Mouse (Mus musculus): ENCODE measurements around the gene Dusp3. TPM values are rescaled to one million over a fixed set of nuclear protein-coding genes. Genes with fewer than 3 reads are reported as not detected.
A peak's percentile ranks its signal among the peaks of the same experiment; 100 is the strongest.

Dusp3 gene
- total RNA-seq, 1 experiment, result 14.8 TPM

DNA sequence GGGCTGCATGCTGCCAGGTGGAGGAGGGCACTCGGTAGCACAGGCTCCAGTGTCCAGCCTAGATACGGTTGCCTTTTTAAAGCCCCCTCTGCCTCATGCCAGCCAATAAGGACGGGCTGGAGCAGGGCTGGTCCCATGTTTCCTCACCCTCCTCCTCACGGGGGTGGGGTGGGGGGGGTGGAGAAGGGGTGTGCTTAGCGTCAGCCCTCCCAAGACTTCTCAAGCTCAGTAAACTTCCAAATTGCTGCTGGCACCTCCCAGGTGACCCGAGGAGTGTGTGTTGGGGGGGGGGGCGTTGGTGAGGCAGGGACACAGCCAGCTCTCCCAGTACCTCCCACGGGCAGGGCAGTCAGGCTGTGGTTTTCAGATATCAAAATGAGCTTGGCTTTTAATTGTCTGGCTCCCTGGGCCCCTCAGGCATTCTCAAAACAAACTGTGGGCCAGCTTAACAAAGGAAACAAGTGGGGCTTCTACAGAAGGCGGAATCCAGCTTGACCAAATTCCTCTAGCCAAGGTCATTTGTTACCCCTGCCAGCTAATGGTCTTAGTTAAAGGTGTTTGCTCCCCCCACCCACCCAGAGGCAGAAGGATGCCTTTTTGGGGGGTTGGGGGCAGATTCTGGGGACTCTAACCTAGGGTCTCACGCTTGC is 19.7 kb downstream of the Dusp3 start, which contains the start of gene Sost:
Gene Sost (minus strand): TSS at position 51 of the 650 bp plus-strand sequence.
- in situ Hi-C loops (cut with MboI; ENCODE audit: low sequenced_read_pairs in 2 of 2, unreplicated experiment in 2 of 2), result loop anchor here in 1 of 2 experiments (5.0 kb wide), 1 partner anchor 45 kb away; no protein-coding TSS in a partner anchor
- H3K4me3 ChIP-seq (ENCODE audit: insufficient read depth in 1 of 2, low read depth in 1 of 2, low read length in 2 of 2, poor library complexity in 1 of 2, severe bottlenecking in 1 of 2), result no peak within 1 kb of the TSS
- DNase-seq (ENCODE audit: low read depth, low spot score), result no peak
- no peak within 1 kb of the TSS for H3K27ac ChIP-seq (ENCODE audit: insufficient read depth, low read depth, low read length, poor library complexity, severe bottlenecking)
- no peaks in the 10 kb centered on the region for H3K9me3 ChIP-seq (ENCODE audit: control insufficient read depth, insufficient read depth, low read depth, low read length)
- H3K36me3 ChIP-seq (ENCODE audit: control insufficient read depth, insufficient read depth, low read length, poor library complexity, severe bottlenecking), result no peaks in the 10 kb centered on the region
- H3K4me1 ChIP-seq (ENCODE audit: control insufficient read depth in 2 of 2, insufficient read depth in 2 of 2, low read length in 2 of 2, poor library complexity in 1 of 2), result peaks cover 0 to 18% of the 10 kb centered on the region in 2 experiments; a peak in 2 of 4 replicates
- no peak within 1 kb of the TSS for H3K9ac ChIP-seq (ENCODE audit: insufficient read depth, low read depth, low read length, poor library complexity, severe bottlenecking)
- TF ChIP-seq ZC3H11A (IDR thresholded peaks at IDR 0.05; ENCODE audit: borderline replicate concordance, low read depth, low read length), result no peak
- no peak for TF ChIP-seq ZNF384 (IDR thresholded peaks at IDR 0.05; ENCODE audit: low read depth, low read length)
- TF ChIP-seq HCFC1 (IDR thresholded peaks at IDR 0.05; ENCODE audit: borderline replicate concordance, insufficient read depth, low read length), result no peak
- no peak for TF ChIP-seq CHD2 (IDR thresholded peaks at IDR 0.05; ENCODE audit: low read depth, low read length)
- TF ChIP-seq MAFK (IDR thresholded peaks at IDR 0.05; ENCODE audit: insufficient read depth, low read depth, low read length), result no peak

DNA sequence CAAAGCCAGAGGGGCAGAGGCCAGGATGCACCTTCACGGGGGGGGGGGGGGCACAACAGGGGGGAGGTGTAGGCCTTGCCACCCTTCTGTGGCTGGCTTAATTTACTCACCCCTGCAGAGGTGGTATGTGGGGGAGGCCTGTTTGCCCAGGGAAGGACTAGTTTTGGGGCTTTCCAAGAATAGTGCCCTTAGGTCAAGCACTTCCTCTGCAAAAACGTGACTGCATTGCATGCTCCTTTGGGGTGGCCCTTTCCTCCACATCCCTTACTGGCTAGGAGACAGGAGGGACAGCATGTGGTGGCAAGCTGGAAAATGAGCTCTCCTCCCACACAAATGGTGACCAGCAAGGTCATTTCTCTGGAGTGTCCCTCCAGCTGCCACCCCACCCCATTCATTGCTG is 21.3 kb downstream of the Dusp3 start:
- Histone ChIP-seq H3K4me3 (ENCODE audit: insufficient read depth in 1 of 2, low read depth in 1 of 2, low read length in 2 of 2, poor library complexity in 1 of 2, severe bottlenecking in 1 of 2) (no peak overlapping the region), H3K9me3 (ENCODE audit: control insufficient read depth, insufficient read depth, low read depth, low read length) (no peaks in the 10 kb centered on the region), H3K9ac (ENCODE audit: insufficient read depth, low read depth, low read length, poor library complexity, severe bottlenecking) (no peak overlapping the region), H3K27ac (ENCODE audit: insufficient read depth, low read depth, low read length, poor library complexity, severe bottlenecking) (no peak overlapping the region), H3K36me3 (ENCODE audit: control insufficient read depth, insufficient read depth, low read length, poor library complexity, severe bottlenecking) (no peaks in the 10 kb centered on the region), H3K4me1 (ENCODE audit: control insufficient read depth in 2 of 2, insufficient read depth in 2 of 2, low read length in 2 of 2, poor library complexity in 1 of 2) (peaks cover 0 to 18% of the 10 kb centered on the region in 2 experiments; a peak in 2 of 4 replicates)
- in situ Hi-C loops (cut with MboI; ENCODE audit: low sequenced_read_pairs in 2 of 2, unreplicated experiment in 2 of 2), result loop anchor here in 1 of 2 experiments (5.0 kb wide), 1 partner anchor 43 kb away; no protein-coding TSS in a partner anchor
- DNase-seq (ENCODE audit: low read depth, low spot score), result no peak
- TF ChIP-seq ZC3H11A (IDR thresholded peaks at IDR 0.05; ENCODE audit: borderline replicate concordance, low read depth, low read length) (no peak), HCFC1 (IDR thresholded peaks at IDR 0.05; ENCODE audit: borderline replicate concordance, insufficient read depth, low read length) (no peak), ZNF384 (IDR thresholded peaks at IDR 0.05; ENCODE audit: low read depth, low read length) (no peak), CHD2 (IDR thresholded peaks at IDR 0.05; ENCODE audit: low read depth, low read length) (no peak), MAFK (IDR thresholded peaks at IDR 0.05; ENCODE audit: insufficient read depth, low read depth, low read length) (no peak)

DNA sequence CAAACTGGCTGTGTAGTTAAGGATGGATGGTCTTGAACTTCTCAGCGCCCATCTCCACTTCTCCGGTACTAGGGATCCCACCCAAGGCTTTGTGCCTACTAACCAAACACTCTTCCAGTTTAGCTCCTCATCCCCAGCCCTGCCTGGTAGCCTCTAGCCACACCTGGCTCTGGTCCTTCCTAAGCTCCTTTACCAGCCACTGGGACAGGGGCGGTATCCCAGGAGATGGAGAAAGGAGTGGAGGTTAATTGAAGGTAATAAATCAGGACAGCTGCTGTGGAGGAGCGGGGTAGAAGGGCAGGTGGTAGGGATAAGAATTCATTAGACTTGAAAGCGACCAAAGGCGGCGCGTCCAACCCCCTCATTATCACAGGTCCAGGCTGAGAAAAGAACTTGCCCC is 22.2 kb downstream of the Dusp3 start:
- H3K9me3 ChIP-seq (ENCODE audit: control insufficient read depth, insufficient read depth, low read depth, low read length), result no peaks in the 10 kb centered on the region
- in situ Hi-C loops (cut with MboI; ENCODE audit: low sequenced_read_pairs in 2 of 2, unreplicated experiment in 2 of 2), result loop anchor here in 1 of 2 experiments (5.0 kb wide), 1 partner anchor 42 kb away; no protein-coding TSS in a partner anchor
- H3K4me3 ChIP-seq (ENCODE audit: insufficient read depth in 1 of 2, low read depth in 1 of 2, low read length in 2 of 2, poor library complexity in 1 of 2, severe bottlenecking in 1 of 2), result peak overlapping the region in 1 of 2 experiments; percentile 25; a peak in 1 of 4 replicates
- H3K4me1 ChIP-seq (ENCODE audit: control insufficient read depth in 2 of 2, insufficient read depth in 2 of 2, low read length in 2 of 2, poor library complexity in 1 of 2), result peaks cover 0 to 18% of the 10 kb centered on the region in 2 experiments; a peak in 2 of 4 replicates
- no peaks in the 10 kb centered on the region for H3K36me3 ChIP-seq (ENCODE audit: control insufficient read depth, insufficient read depth, low read length, poor library complexity, severe bottlenecking)
- TF ChIP-seq CHD2 (IDR thresholded peaks at IDR 0.05; ENCODE audit: low read depth, low read length), result no peak
- TF ChIP-seq HCFC1 (IDR thresholded peaks at IDR 0.05; ENCODE audit: borderline replicate concordance, insufficient read depth, low read length), result no peak
- TF ChIP-seq ZNF384 (IDR thresholded peaks at IDR 0.05; ENCODE audit: low read depth, low read length), result no peak
- TF ChIP-seq ZC3H11A (IDR thresholded peaks at IDR 0.05; ENCODE audit: borderline replicate concordance, low read depth, low read length), result no peak
- TF ChIP-seq MAFK (IDR thresholded peaks at IDR 0.05; ENCODE audit: insufficient read depth, low read depth, low read length), result no peak
- H3K27ac ChIP-seq (ENCODE audit: insufficient read depth, low read depth, low read length, poor library complexity, severe bottlenecking), result no peak overlapping the region
- no peak overlapping the region for H3K9ac ChIP-seq (ENCODE audit: insufficient read depth, low read depth, low read length, poor library complexity, severe bottlenecking)
- no peak for DNase-seq (ENCODE audit: low read depth, low spot score)

DNA sequence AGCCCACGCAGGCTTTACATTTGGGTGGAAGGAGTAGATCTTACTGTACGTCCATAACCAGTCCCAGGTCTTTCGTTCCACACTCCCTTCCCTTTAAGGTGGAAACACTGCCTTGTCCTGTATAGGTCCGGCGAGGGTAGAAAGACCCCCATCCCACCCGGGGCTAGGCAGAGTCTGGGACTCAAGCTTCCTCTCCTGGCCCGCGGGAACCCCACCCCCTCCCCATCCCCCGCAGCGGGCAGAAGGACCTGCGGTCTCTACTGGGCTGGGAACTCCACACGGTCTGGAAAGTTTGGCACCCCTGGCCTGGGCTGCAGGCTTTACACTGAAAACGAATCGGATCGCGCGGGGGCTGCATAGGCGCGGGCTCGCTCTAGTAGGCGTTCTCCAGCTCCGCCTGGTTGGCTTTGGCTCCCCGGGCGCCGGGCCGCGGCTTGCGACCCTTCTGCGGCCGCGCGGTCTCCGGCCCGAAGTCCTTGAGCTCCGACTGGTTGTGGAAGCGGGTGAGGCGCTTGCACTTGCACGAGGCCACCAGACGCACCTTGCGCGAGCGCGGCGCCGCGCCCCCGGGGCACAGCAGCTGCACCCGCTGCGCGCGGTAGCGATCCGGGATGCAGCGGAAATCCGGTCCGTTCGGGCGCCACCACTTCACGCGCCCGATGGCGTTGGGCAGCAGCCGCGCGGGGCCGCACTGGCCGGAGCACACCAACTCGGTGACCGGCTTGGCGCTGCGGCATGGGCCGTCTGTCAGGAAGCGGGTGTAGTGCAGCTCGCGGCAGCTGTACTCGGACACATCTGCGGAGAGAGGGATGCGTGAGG is 23.1 kb downstream of the Dusp3 start:
- TF ChIP-seq HCFC1 (IDR thresholded peaks at IDR 0.05; ENCODE audit: borderline replicate concordance, insufficient read depth, low read length) (no peak), CHD2 (IDR thresholded peaks at IDR 0.05; ENCODE audit: low read depth, low read length) (no peak), ZC3H11A (IDR thresholded peaks at IDR 0.05; ENCODE audit: borderline replicate concordance, low read depth, low read length) (no peak), ZNF384 (IDR thresholded peaks at IDR 0.05; ENCODE audit: low read depth, low read length) (no peak), MAFK (IDR thresholded peaks at IDR 0.05; ENCODE audit: insufficient read depth, low read depth, low read length) (no peak)
- Histone ChIP-seq H3K36me3 (ENCODE audit: control insufficient read depth, insufficient read depth, low read length, poor library complexity, severe bottlenecking) (no peaks in the 10 kb centered on the region), H3K4me3 (ENCODE audit: insufficient read depth in 1 of 2, low read depth in 1 of 2, low read length in 2 of 2, poor library complexity in 1 of 2, severe bottlenecking in 1 of 2) (peak overlapping the region; percentile 25 to 67), H3K4me1 (ENCODE audit: control insufficient read depth in 2 of 2, insufficient read depth in 2 of 2, low read length in 2 of 2, poor library complexity in 1 of 2) (peaks cover 0 to 19% of the 10 kb centered on the region in 2 experiments; a peak in 2 of 4 replicates), H3K9ac (ENCODE audit: insufficient read depth, low read depth, low read length, poor library complexity, severe bottlenecking) (peak overlapping the region; percentile 52), H3K27ac (ENCODE audit: insufficient read depth, low read depth, low read length, poor library complexity, severe bottlenecking) (no peak overlapping the region), H3K9me3 (ENCODE audit: control insufficient read depth, insufficient read depth, low read depth, low read length) (no peaks in the 10 kb centered on the region)
- DNase-seq (ENCODE audit: low read depth, low spot score), result no peak
- in situ Hi-C loops (cut with MboI; ENCODE audit: low sequenced_read_pairs in 2 of 2, unreplicated experiment in 2 of 2), result no loop called here
